Mouse (Mus musculus) liver, embryonic 14.5 days (tissue): ENCODE measurements around the gene Foxr2.

Experiments
- CTCF ChIP-seq: IDR thresholded peaks from 2 replicates; pipeline ENCODE4 v1.5.1; 2016; ENCODE audit warnings: antibody characterized with exemption, low read depth, control low read depth
- EP300 ChIP-seq: IDR thresholded peaks from 2 replicates; pipeline ENCODE4 v1.6.1; 2016; ENCODE audit warnings: antibody characterized with exemption, low read depth

DNA sequence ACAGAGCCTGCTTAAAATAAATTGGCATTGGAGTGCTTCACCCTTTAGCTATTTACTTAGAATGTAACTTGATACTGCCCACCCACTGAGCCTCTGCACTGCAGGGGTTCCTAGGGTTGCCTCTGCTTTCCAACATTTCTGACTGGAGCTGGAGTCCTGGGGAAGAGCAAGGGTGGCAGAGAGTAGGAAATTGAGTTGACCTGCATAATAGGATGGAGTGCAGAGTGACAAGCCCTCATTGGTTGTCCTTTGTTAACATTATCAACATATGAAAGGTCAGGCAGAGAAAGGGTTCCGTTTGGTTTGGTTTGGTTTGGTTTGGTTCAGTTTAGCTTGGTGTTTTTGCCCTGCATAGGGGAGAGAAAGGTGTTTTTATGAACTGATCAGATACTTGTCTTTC lies 33.2 kb downstream of the Foxr2 start:
- TF ChIP-seq CTCF = no peak
- no peak for TF ChIP-seq EP300
